Mouse (Mus musculus) CH12.LX (cell line): ENCODE measurements around the gene Hist1h2ab. TPM values are rescaled to one million over a fixed set of nuclear protein-coding genes. Genes with fewer than 3 reads are reported as not detected.

Experiments
- DNase-seq: peaks from one replicate; pipeline ENCODE4 v3.0.0-alpha.2; 2013; ENCODE audit errors: extremely low read depth
- H3K27ac ChIP-seq: 2 replicates; pipeline ENCODE4 v1.5.1; 2012; ENCODE audit warnings: low read depth, mild to moderate bottlenecking, control low read depth, moderate library complexity; ENCODE audit not compliant: insufficient read depth
- H3K27me3 ChIP-seq: replicated peaks from 2 replicates; pipeline ENCODE3; 2012; ENCODE audit warnings: inconsistent platforms
- H3K36me3 ChIP-seq, 2 experiments: replicated peaks in 1 of 2; 2 replicates each; pipeline versions ENCODE3 to v1.6.1; 2012; ENCODE audit warnings: inconsistent platforms in 1 of 2, low read length in 1 of 2, mild to moderate bottlenecking in 1 of 2, mixed read lengths in 1 of 2, moderate library complexity in 1 of 2; ENCODE audit not compliant: control insufficient read depth in 1 of 2, insufficient read depth in 1 of 2
- H3K4me1 ChIP-seq, 2 experiments: 2 replicates each; pipeline ENCODE4 v1.6.1; 2012; ENCODE audit warnings: inconsistent platforms in 1 of 2, moderate library complexity in 1 of 2; ENCODE audit not compliant: insufficient read depth in 2 of 2, control insufficient read depth in 1 of 2
- H3K4me2 ChIP-seq: 2 replicates; pipeline ENCODE4 v1.6.1; 2012; ENCODE audit warnings: low read depth, mild to moderate bottlenecking, control low read depth; ENCODE audit not compliant: poor library complexity, insufficient read depth, severe bottlenecking
- H3K4me3 ChIP-seq, 3 experiments: fragments of 150-350 bp in 1 of 3; sonication (generic) in 1 of 3; replicated peaks in 1 of 3; 2 replicates each; pipeline versions ENCODE3 to v1.5.1; 2011 to 2012; ENCODE audit warnings: low read depth in 2 of 3, low read length in 2 of 3, mild to moderate bottlenecking in 2 of 3, moderate library complexity in 2 of 3, control low read depth in 1 of 3, improper control_type of control experiment in 1 of 3, inconsistent platforms in 1 of 3, mixed read lengths in 1 of 3; ENCODE audit not compliant: poor library complexity in 1 of 3
- H3K79me2 ChIP-seq: replicated peaks from 2 replicates; pipeline ENCODE4 v1.6.1; 2012; ENCODE audit warnings: mild to moderate bottlenecking, moderate library complexity; ENCODE audit not compliant: control insufficient read depth, poor library complexity, insufficient read depth, severe bottlenecking; ENCODE audit errors: extremely low read depth
- H3K9ac ChIP-seq: 2 replicates; pipeline ENCODE4 v1.6.1; 2012; ENCODE audit warnings: low read depth, mild to moderate bottlenecking, control low read depth, moderate library complexity; ENCODE audit not compliant: insufficient read depth
- H3K9me3 ChIP-seq: replicated peaks from 2 replicates; pipeline ENCODE3; 2012; ENCODE audit warnings: low read length, inconsistent platforms, mixed read lengths
- BHLHE40 ChIP-seq: IDR thresholded peaks from 2 replicates; pipeline ENCODE4 v1.6.1; 2011; ENCODE audit warnings: mild to moderate bottlenecking, low read depth, low read length, improper control_type of control experiment
- CHD2 ChIP-seq: IDR thresholded peaks from 2 replicates; pipeline ENCODE4 v1.6.1; 2011; ENCODE audit warnings: low read length, improper control_type of control experiment
- EP300 ChIP-seq: IDR thresholded peaks from 2 replicates; pipeline ENCODE4 v1.6.1; 2011; ENCODE audit warnings: low read length, improper control_type of control experiment
- ETS1 ChIP-seq: conservative IDR thresholded peaks from 2 replicates; pipeline ENCODE4 v1.6.1; 2012; ENCODE audit warnings: low read depth, mild to moderate bottlenecking, inconsistent platforms, low read length, improper control_type of control experiment, moderate library complexity
- GABPA ChIP-seq: IDR thresholded peaks from 2 replicates; pipeline ENCODE4 v1.6.1; 2012; ENCODE audit warnings: low read depth, low read length, improper control_type of control experiment, inconsistent platforms; ENCODE audit not compliant: insufficient replicate concordance
- KAT2A ChIP-seq: IDR thresholded peaks from 2 replicates; pipeline ENCODE4 v1.6.1; 2012; ENCODE audit warnings: low read length, improper control_type of control experiment, inconsistent platforms; ENCODE audit not compliant: insufficient replicate concordance
- MAX ChIP-seq: IDR thresholded peaks from 2 replicates; pipeline ENCODE4 v1.6.1; 2011; ENCODE audit warnings: low read length, improper control_type of control experiment
- MAZ ChIP-seq: IDR thresholded peaks from 2 replicates; pipeline ENCODE4 v1.6.1; 2012; ENCODE audit warnings: low read depth, mild to moderate bottlenecking, inconsistent platforms, low read length, improper control_type of control experiment, moderate library complexity
- MEF2A ChIP-seq: IDR thresholded peaks from 2 replicates; pipeline ENCODE4 v1.6.1; 2014; ENCODE audit warnings: low read depth, mild to moderate bottlenecking, inconsistent platforms, low read length, improper control_type of control experiment, borderline replicate concordance
- MXI1 ChIP-seq: IDR thresholded peaks from 2 replicates; pipeline ENCODE4 v1.6.1; 2011; ENCODE audit warnings: mild to moderate bottlenecking, low read depth, low read length, improper control_type of control experiment
- MYC ChIP-seq: IDR thresholded peaks from 2 replicates; pipeline ENCODE4 v1.6.1; 2011; ENCODE audit warnings: low read depth, mild to moderate bottlenecking, improper control_type of control experiment, low read length
- NRF1 ChIP-seq: IDR thresholded peaks from 2 replicates; pipeline ENCODE4 v1.6.1; 2014; ENCODE audit warnings: low read depth, mild to moderate bottlenecking, inconsistent platforms, low read length, improper control_type of control experiment, moderate library complexity
- PAX5 ChIP-seq: IDR thresholded peaks from 2 replicates; pipeline ENCODE4 v1.6.1; 2012; ENCODE audit warnings: low read length, inconsistent platforms, mixed read lengths
- POLR2A ChIP-seq: IDR thresholded peaks from 2 replicates; pipeline ENCODE4 v1.6.1; 2011; ENCODE audit warnings: low read depth, mild to moderate bottlenecking, improper control_type of control experiment, low read length
- RAD21 ChIP-seq: IDR thresholded peaks from 2 replicates; pipeline ENCODE4 v1.6.1; 2011; ENCODE audit warnings: low read depth, mild to moderate bottlenecking, low read length, improper control_type of control experiment, moderate library complexity
- TBP ChIP-seq: conservative IDR thresholded peaks from 2 replicates; pipeline ENCODE4 v1.6.1; 2011; ENCODE audit warnings: low read depth, low read length, improper control_type of control experiment
- UBTF ChIP-seq: IDR thresholded peaks from 2 replicates; pipeline ENCODE4 v1.6.1; 2012; ENCODE audit warnings: low read depth, mild to moderate bottlenecking, inconsistent platforms, low read length, improper control_type of control experiment, moderate library complexity
- USF1 ChIP-seq: IDR thresholded peaks from 2 replicates; pipeline ENCODE4 v1.6.1; 2014; ENCODE audit warnings: low read depth, mild to moderate bottlenecking, inconsistent platforms, low read length, improper control_type of control experiment
- USF2 ChIP-seq: conservative IDR thresholded peaks from 2 replicates; pipeline ENCODE4 v1.6.1; 2011; ENCODE audit warnings: low read depth, low read length, improper control_type of control experiment
- ZKSCAN1 ChIP-seq: IDR thresholded peaks from 2 replicates; pipeline ENCODE4 v1.6.1; 2012; ENCODE audit warnings: low read depth, inconsistent platforms, low read length, improper control_type of control experiment, borderline replicate concordance
- ZMIZ1 ChIP-seq: IDR thresholded peaks from 2 replicates; pipeline ENCODE4 v1.6.1; 2012; ENCODE audit warnings: low read depth, mild to moderate bottlenecking, inconsistent platforms, low read length, improper control_type of control experiment
- ZNF384 ChIP-seq: IDR thresholded peaks from 2 replicates; pipeline ENCODE4 v1.6.1; 2012; ENCODE audit warnings: low read depth, low read length, improper control_type of control experiment, inconsistent platforms
- dilution Hi-C: fragments of 300-500 bp; cut with MboI; formaldehyde crosslinking; loops from 2 replicates; pipeline ENCODE4 v1.14.3; 2020; ENCODE audit warnings: low sequenced_read_pairs; ENCODE audit not compliant: extremely low pct_unique_long_range_greater_than_20kb, extremely low pct_ligation_motif_present
- in situ Hi-C: fragments of 300-500 bp; cut with MboI; formaldehyde crosslinking; loops from 3 replicates; pipeline ENCODE4 v1.14.3; 2019; ENCODE audit warnings: low sequenced_read_pairs, low pct_ligation_motif_present, low pct_unique_long_range_greater_than_20kb, mixed read lengths
- polyA plus RNA-seq: library from polyadenylated mRNA; unstranded; fragments of >175 nt; gene quantifications from 2 replicates; pipeline ENCODE4 v1.2.1, GENCODE M21; 2012; ENCODE audit warnings: low read depth; ENCODE audit not compliant: insufficient read length
- total RNA-seq, 2 experiments: library from RNA; depleted of rRNA; stranded (reverse); fragments of 300-350 nt in 1 of 2; fragments of >200 nt in 1 of 2; gene quantifications; 2 replicates each; pipeline ENCODE4 v1.2.3; 2012 to 2014

The Hist1h2ab gene
- total and polyA plus RNA-seq, 3 experiments, result 2.9 to 2,243 (median 32.6) TPM

DNA sequence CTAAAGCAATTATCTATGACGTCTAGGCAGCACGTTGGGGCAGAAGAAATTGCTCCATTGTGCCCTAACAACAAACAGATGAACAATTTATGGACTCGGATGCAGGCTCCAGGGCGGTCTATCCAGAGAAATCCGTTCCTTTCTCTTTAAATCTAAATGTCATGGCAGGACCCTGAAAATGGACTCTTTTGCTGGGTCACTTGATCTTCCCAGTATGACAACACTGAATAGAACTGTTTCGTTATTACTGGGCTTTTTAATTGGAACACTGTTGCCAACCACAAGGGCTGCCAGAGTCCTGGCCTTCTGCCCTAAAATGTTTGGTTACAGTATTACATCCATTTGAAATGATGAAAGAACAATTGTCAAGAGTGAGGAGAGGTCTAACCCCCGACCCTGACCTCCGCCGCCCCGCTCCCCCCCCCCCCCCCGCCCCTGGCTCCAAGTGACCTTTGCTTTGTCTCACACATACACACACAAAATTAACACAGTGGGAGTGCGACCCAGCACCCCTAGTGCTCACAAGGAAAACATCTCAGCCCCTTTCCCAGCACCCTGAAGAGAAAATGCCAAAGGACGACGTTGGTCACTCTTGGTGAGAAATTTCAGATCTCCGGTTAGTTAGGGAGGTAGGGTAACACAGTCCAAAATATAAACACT lies 41.1 kb upstream of the Hist1h2ab start:
- H3K79me2 ChIP-seq, result no peaks in the 10 kb centered on the region
- in situ Hi-C loops (no loop called here), dilution Hi-C loops (no loop called here)
- peak overlapping the region; percentile 56 for H3K9ac ChIP-seq
- peak overlapping the region; percentile 40 to 54 (median 42) for H3K4me3 ChIP-seq
- no peak for TF ChIP-seq CHD2
- TF ChIP-seq ETS1, result no peak
- TF ChIP-seq UBTF, result no peak
- TF ChIP-seq NRF1, result no peak
- TF ChIP-seq MAZ, result 0 out of 2 replicates have a peak, but pooled peaks have one; percentile 14
- TF ChIP-seq MYC, result no peak
- no peak for TF ChIP-seq KAT2A
- TF ChIP-seq GABPA, result no peak
- H3K36me3 ChIP-seq, result no peaks in the 10 kb centered on the region
- no peaks in the 10 kb centered on the region for H3K9me3 ChIP-seq
- no peak overlapping the region for H3K27ac ChIP-seq
- peaks cover 15 to 48% of the 10 kb centered on the region in 2 experiments for H3K4me1 ChIP-seq
- no peaks in the 10 kb centered on the region for H3K27me3 ChIP-seq
- DNase-seq, result no peak
- peak overlapping the region; percentile 41 for H3K4me2 ChIP-seq

DNA sequence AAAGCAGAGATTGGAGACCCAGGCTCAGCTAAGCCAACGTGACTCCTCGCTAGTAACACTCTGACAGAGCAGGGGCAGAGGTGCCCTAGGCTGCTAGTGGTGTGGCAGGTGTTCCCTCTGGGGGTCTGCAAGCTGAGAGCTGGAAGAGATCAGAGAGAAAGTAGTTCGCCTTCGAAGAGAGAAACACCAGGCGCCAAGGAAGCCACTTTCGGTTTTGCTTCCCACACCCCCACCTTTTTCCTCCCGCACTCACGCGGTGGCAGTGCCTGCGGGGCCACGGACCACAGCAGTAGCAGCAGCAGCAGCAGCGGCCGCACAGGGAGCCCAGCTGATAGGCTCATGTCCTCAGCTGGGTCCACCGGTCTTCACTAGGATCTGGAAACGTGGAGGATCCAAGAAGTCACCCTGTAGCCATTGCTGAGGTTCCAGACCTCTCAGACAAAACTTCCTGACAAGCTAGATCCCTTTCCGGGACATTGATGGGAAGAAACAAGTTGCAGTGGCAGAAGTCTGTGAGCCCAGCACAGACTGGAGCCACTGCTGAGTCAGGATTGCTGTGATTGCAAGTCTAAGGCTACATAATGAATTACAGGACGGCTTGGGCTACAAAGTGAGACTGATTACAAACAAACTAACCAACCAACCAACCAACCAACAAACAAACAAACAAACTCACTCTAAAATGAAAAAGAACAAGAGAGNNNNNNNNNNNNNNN lies 40.4 kb upstream of the Hist1h2ab start, which contains the start of gene Hfe:
TSS of gene Hfe (minus strand) at position 481 of the 716 bp plus-strand sequence.
- DNase-seq, result peak; percentile 37
- no peaks in the 10 kb centered on the region for H3K36me3 ChIP-seq
- H3K27ac ChIP-seq, result no peak within 1 kb of the TSS
- peak within 1 kb of the TSS; percentile 40 to 54 (median 42) for H3K4me3 ChIP-seq
- no peaks in the 10 kb centered on the region for H3K27me3 ChIP-seq
- H3K4me2 ChIP-seq, result peak within 1 kb of the TSS; percentile 41
- H3K4me1 ChIP-seq, result peaks cover 15 to 41% of the 10 kb centered on the region in 2 experiments
- dilution Hi-C loops, result no loop called here
- no peak for TF ChIP-seq ZNF384
- no peak for TF ChIP-seq NRF1
- TF ChIP-seq TBP, result no peak
- no peak for TF ChIP-seq ETS1
- no peak for TF ChIP-seq EP300
- no peak for TF ChIP-seq BHLHE40
- no peak for TF ChIP-seq RAD21
- TF ChIP-seq KAT2A, result no peak
- no peak for TF ChIP-seq MAZ
- no peak for TF ChIP-seq ZKSCAN1
- TF ChIP-seq POLR2A, result no peak
- no peak for TF ChIP-seq MXI1
- no peak for TF ChIP-seq USF1
- TF ChIP-seq PAX5, result no peak
- no peak for TF ChIP-seq USF2
- TF ChIP-seq ZMIZ1, result no peak
- no peak for TF ChIP-seq MAX
- TF ChIP-seq MEF2A, result no peak
- TF ChIP-seq, all 38 proteins: peak for 0
- H3K79me2 ChIP-seq, result no peaks in the 10 kb centered on the region
- no peaks in the 10 kb centered on the region for H3K9me3 ChIP-seq
- peak within 1 kb of the TSS; percentile 56 for H3K9ac ChIP-seq
- in situ Hi-C loops, result no loop called here
